Mouse (Mus musculus) megakaryocyte, embryonic 14.5 days (primary cell): ENCODE measurements around the gene Ciz1.

Experiments
- FLI1 ChIP-seq: IDR thresholded peaks from 2 replicates; pipeline ENCODE4 v1.6.1; 2012; ENCODE audit warnings: low read length, inconsistent platforms, mixed read lengths
- GATA1 ChIP-seq: IDR thresholded peaks from 3 replicates; pipeline ENCODE4 v1.6.1; 2012; ENCODE audit warnings: mixed read lengths, low read length, inconsistent platforms, borderline replicate concordance

DNA sequence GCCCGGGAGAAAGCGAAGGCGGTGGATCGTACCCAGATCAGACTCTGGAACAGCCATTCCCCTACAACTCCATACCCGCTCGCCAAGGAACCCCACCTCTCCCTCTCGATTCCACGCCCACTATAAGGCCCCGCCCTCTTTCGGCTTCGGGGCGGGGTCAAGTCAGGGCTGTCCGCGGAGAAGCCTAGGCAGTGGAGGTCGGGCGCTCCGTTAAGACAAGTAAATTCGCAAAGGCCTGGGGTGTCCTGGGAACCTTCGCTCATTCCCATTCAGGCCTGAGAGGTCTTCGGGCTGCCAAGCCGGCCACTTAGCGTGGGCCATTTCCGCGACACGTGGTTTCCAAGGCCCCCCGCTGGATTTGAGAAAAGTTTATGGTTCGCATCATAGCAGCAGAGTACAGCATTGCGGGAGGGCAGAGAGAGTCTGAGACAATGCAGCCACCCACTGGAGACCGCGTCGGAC is 43.4 kb downstream of the Ciz1 start, which contains the start of gene Ptges2:
- TF ChIP-seq FLI1: no peak
- TF ChIP-seq GATA1: no peak
